Mouse (Mus musculus): ENCODE results near the gene Vdac2.

DNA sequence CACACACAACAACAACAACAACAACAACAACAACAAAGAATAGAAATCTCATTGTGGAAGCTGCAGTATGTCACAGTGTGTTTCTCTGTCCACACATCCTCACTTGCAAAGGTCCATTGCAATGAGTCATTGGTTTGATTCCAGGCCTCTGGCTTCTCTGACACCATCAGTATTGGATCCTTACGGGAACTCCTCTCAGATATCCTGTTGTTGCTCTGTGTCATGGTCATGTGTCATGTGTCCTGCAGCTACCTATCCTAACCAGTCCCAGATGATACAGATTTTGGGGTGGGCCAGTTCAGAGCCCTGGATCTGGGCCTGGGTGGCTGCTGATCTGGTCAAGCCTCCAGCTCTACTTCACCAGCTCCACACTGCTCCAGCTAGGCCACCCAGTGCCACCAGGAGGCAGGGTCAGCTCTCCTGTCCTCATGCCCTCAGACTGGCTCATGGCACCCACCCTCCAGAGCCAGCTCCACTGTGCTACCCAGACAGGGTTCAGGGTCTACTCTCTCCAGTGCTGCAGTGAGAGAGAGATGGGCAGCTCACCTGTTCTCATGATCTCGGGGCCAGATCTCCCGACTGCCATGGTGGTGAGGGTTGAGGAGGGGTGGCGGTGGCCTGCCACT lies 4.0 kb upstream of the Vdac2 start:
- no peak for TF ChIP-seq EP300 (IDR thresholded peaks at IDR 0.05; ENCODE audit: insufficient read depth, low read depth, low read length)
- TF ChIP-seq CTCF (IDR thresholded peaks at IDR 0.05; ENCODE audit: low read depth, low read length): no peak
- TF ChIP-seq POLR2A (IDR thresholded peaks at IDR 0.05; ENCODE audit: insufficient read depth, low read length): no peak

Measured in ES-Bruce4 (cell line).